Mouse (Mus musculus) thymus, postnatal 25 days (tissue): Measurements from ENCODE around the gene Ces2c.
"Not testable (repeated sequence)": the region's sequence is repeated elsewhere in the genome, so short reads cannot be mapped to it uniquely, and the experiment has no call there.

Experiments used
- DNase-seq: peaks from one replicate; pipeline ENCODE4 v3.0.0; 2022

Gene Ces2c

GRCm38 (mm10) chr8:104846831-104847230 is at the start of gene Ces2c:
Gene Ces2c, plus strand, starts transcription at chr8:104847068.
- no peak for DNase-seq

GRCm38 (mm10) chr8:104799385-104799784 is 47.5 kb upstream of the Ces2c start:
- DNase-seq = no peak

- DNase-seq = no peak
Measured at GRCm38 (mm10) chr8:104806127-104806526, 40.7 kb upstream of the Ces2c start.

GRCm38 (mm10) chr8:104808542-104809413 is 38.1 kb upstream of the Ces2c start:
- no peak for DNase-seq

- no peak for DNase-seq
Measured at GRCm38 (mm10) chr8:104809436-104809835, 37.4 kb upstream of the Ces2c start.

- DNase-seq = no peak
Measured at GRCm38 (mm10) chr8:104826912-104827311, 20.0 kb upstream of the Ces2c start.

- DNase-seq = no peak
Measured at GRCm38 (mm10) chr8:104828221-104828620, 18.6 kb upstream of the Ces2c start.

- no peak for DNase-seq
Measured at GRCm38 (mm10) chr8:104831440-104831839, 15.4 kb upstream of the Ces2c start, which contains the start of gene Ces2b. Gene Ces2b, plus strand, starts transcription at chr8:104831572.

- DNase-seq = no peak
Measured at GRCm38 (mm10) chr8:104841360-104842078, 5.3 kb upstream of the Ces2c start.

- DNase-seq = no peak
Measured at GRCm38 (mm10) chr8:104847741-104848462, 1.0 kb downstream of the Ces2c start.

- not testable (repeated sequence) for DNase-seq
Measured at GRCm38 (mm10) chr8:104866844-104867531, 20.1 kb downstream of the Ces2c start.

- DNase-seq = not testable (repeated sequence)
Measured at GRCm38 (mm10) chr8:104868876-104869275, 22.0 kb downstream of the Ces2c start.

- DNase-seq = not testable (repeated sequence)
Measured at GRCm38 (mm10) chr8:104886223-104886926, 39.5 kb downstream of the Ces2c start.

GRCm38 (mm10) chr8:104901746-104902145 is 54.9 kb downstream of the Ces2c start:
- DNase-seq = no peak
